Mouse (Mus musculus): ENCODE measurements around the gene Cdh1. TPM values are rescaled to one million over a fixed set of nuclear protein-coding genes. Genes with fewer than 3 reads are reported as not detected.
"Not testable (repeated sequence)": the region's sequence is repeated elsewhere in the genome, so short reads cannot be mapped to it uniquely, and the experiment has no call there.

The Cdh1 gene
- total RNA-seq, 1 experiment = 254 TPM

- Histone ChIP-seq H3K9me3 (ENCODE audit: control insufficient read depth, insufficient read depth, low read depth, low read length) (no peaks in the 10 kb centered on the region), H3K27ac (ENCODE audit: insufficient read depth, low read depth, low read length, poor library complexity, severe bottlenecking) (no peak overlapping the region), H3K4me3 (ENCODE audit: insufficient read depth in 1 of 2, low read depth in 1 of 2, low read length in 2 of 2, poor library complexity in 1 of 2, severe bottlenecking in 1 of 2) (no peak overlapping the region), H3K36me3 (ENCODE audit: control insufficient read depth, insufficient read depth, low read length, poor library complexity, severe bottlenecking) (no peaks in the 10 kb centered on the region), H3K9ac (ENCODE audit: insufficient read depth, low read depth, low read length, poor library complexity, severe bottlenecking) (no peak overlapping the region), H3K4me1 (ENCODE audit: control insufficient read depth in 2 of 2, insufficient read depth in 2 of 2, low read length in 2 of 2, poor library complexity in 1 of 2) (no peaks in the 10 kb centered on the region)
- TF ChIP-seq ZC3H11A (IDR thresholded peaks at IDR 0.05; ENCODE audit: borderline replicate concordance, low read depth, low read length) = no peak
- in situ Hi-C loops (cut with MboI; ENCODE audit: low sequenced_read_pairs in 2 of 2, unreplicated experiment in 2 of 2) = loop anchor here in 1 of 2 experiments (5.0 kb wide), 1 partner anchor 66 kb away; no protein-coding TSS in a partner anchor
- no peak for DNase-seq (ENCODE audit: low read depth, low spot score)
These were observed 31.5 kb upstream of the Cdh1 start for GRCm38 (mm10) chr8:106571551-106572172.

- not testable (repeated sequence) for H3K27ac ChIP-seq (ENCODE audit: insufficient read depth, low read depth, low read length, poor library complexity, severe bottlenecking); H3K9me3 ChIP-seq (ENCODE audit: control insufficient read depth, insufficient read depth, low read depth, low read length); H3K4me3 ChIP-seq (ENCODE audit: insufficient read depth in 1 of 2, low read depth in 1 of 2, low read length in 2 of 2, poor library complexity in 1 of 2, severe bottlenecking in 1 of 2); DNase-seq (ENCODE audit: low read depth, low spot score); H3K36me3 ChIP-seq (ENCODE audit: control insufficient read depth, insufficient read depth, low read length, poor library complexity, severe bottlenecking); H3K9ac ChIP-seq (ENCODE audit: insufficient read depth, low read depth, low read length, poor library complexity, severe bottlenecking); H3K4me1 ChIP-seq (ENCODE audit: control insufficient read depth in 2 of 2, insufficient read depth in 2 of 2, low read length in 2 of 2, poor library complexity in 1 of 2)
- in situ Hi-C loops (cut with MboI; ENCODE audit: low sequenced_read_pairs in 2 of 2, unreplicated experiment in 2 of 2) = loop anchor here in 1 of 2 experiments (5.0 kb wide), 1 partner anchor 65 kb away; no protein-coding TSS in a partner anchor
These were observed 31.0 kb upstream of the Cdh1 start for GRCm38 (mm10) chr8:106572175-106572574.

DNA sequence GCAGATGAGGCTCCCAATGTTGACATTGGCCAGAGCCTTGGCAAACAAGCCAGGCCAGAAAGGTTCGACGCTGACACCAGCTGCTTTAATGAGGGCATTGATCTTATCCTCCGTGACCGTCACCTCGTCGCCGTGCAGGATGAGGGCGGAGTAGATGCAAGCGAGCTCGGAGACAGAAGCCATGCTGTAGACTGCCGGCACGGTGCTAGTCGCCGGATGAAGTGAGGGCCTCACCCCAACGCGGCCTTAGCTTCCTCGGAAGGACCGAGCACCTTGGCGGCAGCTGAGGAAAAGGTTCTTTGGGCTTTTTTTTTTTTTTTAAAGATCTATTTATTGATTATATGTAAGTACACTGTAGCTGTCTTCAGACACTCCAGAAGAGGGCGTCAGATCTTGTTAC is 30.0 kb upstream of the Cdh1 start, which contains the start of gene Gm10073:
Gene Gm10073, minus strand, starts transcription at position 294 of the 400 bp plus-strand sequence.
- peak within 1 kb of the TSS; percentile 20 to 46; a peak in 2 of 4 replicates for H3K4me3 ChIP-seq (ENCODE audit: insufficient read depth in 1 of 2, low read depth in 1 of 2, low read length in 2 of 2, poor library complexity in 1 of 2, severe bottlenecking in 1 of 2)
- H3K9me3 ChIP-seq (ENCODE audit: control insufficient read depth, insufficient read depth, low read depth, low read length); H3K36me3 ChIP-seq (ENCODE audit: control insufficient read depth, insufficient read depth, low read length, poor library complexity, severe bottlenecking); DNase-seq (ENCODE audit: low read depth, low spot score); H3K4me1 ChIP-seq (ENCODE audit: control insufficient read depth in 2 of 2, insufficient read depth in 2 of 2, low read length in 2 of 2, poor library complexity in 1 of 2); H3K27ac ChIP-seq (ENCODE audit: insufficient read depth, low read depth, low read length, poor library complexity, severe bottlenecking): not testable (repeated sequence)
- in situ Hi-C loops (cut with MboI; ENCODE audit: low sequenced_read_pairs in 2 of 2, unreplicated experiment in 2 of 2) = loop anchor here in 1 of 2 experiments (5.0 kb wide), 1 partner anchor 64 kb away; no protein-coding TSS in a partner anchor
- H3K9ac ChIP-seq (ENCODE audit: insufficient read depth, low read depth, low read length, poor library complexity, severe bottlenecking) = 0 out of 2 replicates have a peak within 1 kb of the TSS, but pooled peaks have one; percentile 7

DNA sequence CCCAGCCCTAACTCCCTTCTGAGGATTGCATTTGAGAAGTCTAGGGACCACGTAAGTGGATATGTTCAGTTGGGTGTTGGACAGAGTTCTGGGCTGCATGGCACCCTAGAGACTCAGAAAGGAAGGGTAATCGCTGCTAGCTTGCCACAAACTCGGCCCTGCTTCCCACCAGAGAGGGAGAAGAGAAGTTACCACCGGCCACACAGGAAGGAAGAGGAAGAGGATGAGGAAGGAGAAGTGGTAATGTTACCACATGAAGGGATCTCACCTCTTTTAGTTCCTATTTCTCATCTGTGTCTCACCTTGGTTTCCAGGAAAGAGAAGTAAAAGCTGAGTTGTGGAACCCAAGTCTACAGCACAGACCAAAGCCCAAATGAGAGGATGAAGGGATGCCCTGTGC is 28.9 kb upstream of the Cdh1 start:
- Histone ChIP-seq H3K36me3 (ENCODE audit: control insufficient read depth, insufficient read depth, low read length, poor library complexity, severe bottlenecking) (no peaks in the 10 kb centered on the region), H3K9ac (ENCODE audit: insufficient read depth, low read depth, low read length, poor library complexity, severe bottlenecking) (no peak overlapping the region), H3K9me3 (ENCODE audit: control insufficient read depth, insufficient read depth, low read depth, low read length) (no peaks in the 10 kb centered on the region), H3K4me3 (ENCODE audit: insufficient read depth in 1 of 2, low read depth in 1 of 2, low read length in 2 of 2, poor library complexity in 1 of 2, severe bottlenecking in 1 of 2) (no peak overlapping the region), H3K4me1 (ENCODE audit: control insufficient read depth in 2 of 2, insufficient read depth in 2 of 2, low read length in 2 of 2, poor library complexity in 1 of 2) (0 out of 4 replicates have a peak, but pooled peaks cover 0 to 3% of the 10 kb centered on the region in 2 experiments), H3K27ac (ENCODE audit: insufficient read depth, low read depth, low read length, poor library complexity, severe bottlenecking) (no peak overlapping the region)
- in situ Hi-C loops (cut with MboI; ENCODE audit: low sequenced_read_pairs in 2 of 2, unreplicated experiment in 2 of 2) = loop anchor here in 1 of 2 experiments (5.0 kb wide), 1 partner anchor 63 kb away; no protein-coding TSS in a partner anchor
- no peak for DNase-seq (ENCODE audit: low read depth, low spot score)
- no peak for TF ChIP-seq ZNF384 (IDR thresholded peaks at IDR 0.05; ENCODE audit: low read depth, low read length)
- TF ChIP-seq MAFK (IDR thresholded peaks at IDR 0.05; ENCODE audit: insufficient read depth, low read depth, low read length) = no peak
- no peak for TF ChIP-seq ZC3H11A (IDR thresholded peaks at IDR 0.05; ENCODE audit: borderline replicate concordance, low read depth, low read length)
- no peak for TF ChIP-seq CHD2 (IDR thresholded peaks at IDR 0.05; ENCODE audit: low read depth, low read length)
- no peak for TF ChIP-seq HCFC1 (IDR thresholded peaks at IDR 0.05; ENCODE audit: borderline replicate concordance, insufficient read depth, low read length)

DNA sequence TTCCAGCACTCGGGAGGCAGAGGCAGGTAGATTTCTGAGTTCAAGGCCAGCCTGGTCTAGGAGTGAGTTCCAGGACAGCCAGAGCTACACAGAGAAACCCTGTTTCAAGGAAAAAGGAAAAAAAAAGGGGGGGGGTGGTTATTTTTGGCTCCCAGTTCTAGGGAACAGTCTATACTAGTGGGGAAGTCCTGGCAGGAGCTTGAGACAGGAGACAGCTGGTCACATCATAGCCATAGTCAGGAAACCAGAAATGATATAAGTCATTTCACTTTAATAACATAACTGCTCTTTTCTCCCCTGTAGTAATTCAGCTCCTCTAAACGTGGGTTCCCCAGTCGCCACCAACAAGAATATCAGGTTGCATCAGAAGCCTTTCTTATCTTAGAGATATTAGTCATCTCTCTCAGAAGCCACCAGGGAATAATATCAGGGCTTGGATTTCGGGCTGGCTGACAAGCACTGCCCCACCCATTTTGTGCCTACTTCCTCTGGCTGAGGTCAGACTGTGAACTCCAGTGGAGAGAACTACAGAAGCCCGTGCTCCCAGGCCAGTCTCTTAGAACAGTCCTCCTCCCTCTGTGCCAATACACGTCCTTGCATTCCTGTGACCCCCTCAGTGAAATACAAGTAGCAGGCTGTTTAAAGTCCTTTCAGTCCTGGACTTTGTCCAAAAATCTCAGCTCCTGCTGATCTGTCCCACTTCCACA is 26.1 kb upstream of the Cdh1 start:
- H3K9ac ChIP-seq (ENCODE audit: insufficient read depth, low read depth, low read length, poor library complexity, severe bottlenecking) = no peak overlapping the region
- no peak for TF ChIP-seq CHD2 (IDR thresholded peaks at IDR 0.05; ENCODE audit: low read depth, low read length)
- TF ChIP-seq ZC3H11A (IDR thresholded peaks at IDR 0.05; ENCODE audit: borderline replicate concordance, low read depth, low read length) = no peak
- TF ChIP-seq MAFK (IDR thresholded peaks at IDR 0.05; ENCODE audit: insufficient read depth, low read depth, low read length) = no peak
- TF ChIP-seq HCFC1 (IDR thresholded peaks at IDR 0.05; ENCODE audit: borderline replicate concordance, insufficient read depth, low read length) = no peak
- no peak for TF ChIP-seq ZNF384 (IDR thresholded peaks at IDR 0.05; ENCODE audit: low read depth, low read length)

More for the DNA sequence above, 26.1 kb upstream of the Cdh1 start:
- H3K27ac ChIP-seq (ENCODE audit: insufficient read depth, low read depth, low read length, poor library complexity, severe bottlenecking) = no peak overlapping the region
- no peaks in the 10 kb centered on the region for H3K9me3 ChIP-seq (ENCODE audit: control insufficient read depth, insufficient read depth, low read depth, low read length)
- 0 out of 4 replicates have a peak, but pooled peaks cover 0 to 3% of the 10 kb centered on the region in 2 experiments for H3K4me1 ChIP-seq (ENCODE audit: control insufficient read depth in 2 of 2, insufficient read depth in 2 of 2, low read length in 2 of 2, poor library complexity in 1 of 2)
- DNase-seq (ENCODE audit: low read depth, low spot score) = no peak
- H3K36me3 ChIP-seq (ENCODE audit: control insufficient read depth, insufficient read depth, low read length, poor library complexity, severe bottlenecking) = no peaks in the 10 kb centered on the region
- in situ Hi-C loops (cut with MboI; ENCODE audit: low sequenced_read_pairs in 2 of 2, unreplicated experiment in 2 of 2) = no loop called here
- H3K4me3 ChIP-seq (ENCODE audit: insufficient read depth in 1 of 2, low read depth in 1 of 2, low read length in 2 of 2, poor library complexity in 1 of 2, severe bottlenecking in 1 of 2) = no peak overlapping the region
